Mouse (Mus musculus) liver, postnatal 0 days (tissue): ENCODE data around the gene Ankrd63.

Source experiments
- CTCF ChIP-seq: sonication (generic); IDR thresholded peaks from 2 replicates; pipeline ENCODE4 v1.5.1; 2016; ENCODE audit warnings: antibody characterized with exemption, low read depth
- EP300 ChIP-seq: IDR thresholded peaks from 2 replicates; pipeline ENCODE4 v1.6.1; 2016; ENCODE audit warnings: antibody characterized with exemption, low read depth, mild to moderate bottlenecking

DNA sequence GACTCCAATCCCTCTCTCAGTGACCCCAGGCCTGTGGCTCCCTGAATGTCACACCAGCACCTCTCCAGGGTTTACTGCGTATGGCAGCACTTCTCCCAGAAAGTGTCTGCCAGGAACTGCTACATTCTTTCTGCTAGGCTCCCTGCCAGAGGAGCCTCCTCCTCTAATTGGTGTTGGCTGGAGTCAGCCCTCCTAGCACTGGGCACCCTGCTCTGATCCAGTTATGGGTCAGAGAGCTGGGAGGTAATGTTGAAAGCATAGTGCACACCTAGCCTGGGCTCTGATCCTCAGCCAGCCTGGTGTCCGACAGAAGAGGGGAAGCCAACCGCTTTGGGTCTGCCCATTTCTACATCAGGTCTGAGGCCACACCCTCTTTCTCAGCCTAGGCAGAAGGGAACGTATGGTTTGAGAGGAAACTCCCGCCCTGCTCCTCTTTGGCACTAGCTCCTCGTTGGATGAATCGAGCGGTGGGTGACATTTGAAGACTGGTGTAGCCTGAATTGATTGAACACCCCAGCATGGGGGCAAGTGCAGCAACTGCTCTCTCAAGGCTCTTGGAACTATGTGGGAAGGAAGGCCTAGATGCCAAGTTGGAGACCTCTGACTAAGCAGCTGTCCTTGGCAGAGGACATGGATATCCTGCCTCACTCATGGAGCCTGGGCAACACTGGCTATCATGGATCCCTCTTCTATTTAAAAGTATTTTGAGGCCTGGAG is 21.1 kb downstream of the Ankrd63 start:
- no peak for TF ChIP-seq CTCF
- TF ChIP-seq EP300: no peak
